Mouse (Mus musculus): Measurements from ENCODE around the gene Pdxp.

DNA sequence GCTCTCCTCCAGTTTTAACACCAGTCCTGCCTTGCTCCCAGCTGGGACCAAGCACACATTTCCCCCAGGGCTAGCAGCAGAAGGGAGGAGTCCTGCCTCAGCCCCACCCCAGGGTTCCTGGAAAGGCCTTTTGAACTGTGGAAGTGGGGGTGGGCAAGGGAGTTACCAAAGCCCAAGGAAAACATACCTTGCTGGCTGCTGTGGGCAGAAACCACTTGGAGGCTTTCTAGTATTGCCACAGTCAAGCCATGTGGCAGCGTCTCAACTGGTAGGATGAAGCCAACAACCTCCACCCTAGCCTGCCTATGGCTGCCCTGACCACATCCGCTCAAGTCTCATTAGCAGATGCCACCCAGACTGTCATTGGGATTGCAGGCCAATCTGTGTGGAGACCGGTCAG lies 17.6 kb upstream of the Pdxp start:
- no peak for TF ChIP-seq SIN3A (IDR thresholded peaks at IDR 0.05; ENCODE audit: low read length)
- TF ChIP-seq TCF12 (IDR thresholded peaks at IDR 0.05; ENCODE audit: low read depth, low read length): no peak
- no peak for TF ChIP-seq CTCF (conservative IDR thresholded peaks at IDR 0.05 in 1 of 2, IDR thresholded peaks at IDR 0.05 in 1 of 2; ENCODE audit: low read depth in 2 of 2, low read length in 2 of 2)
- no peak for TF ChIP-seq RCOR1 (conservative IDR thresholded peaks at IDR 0.05; ENCODE audit: low read depth, low read length)
- no peak for TF ChIP-seq POLR2A (IDR thresholded peaks at IDR 0.05; ENCODE audit: low read depth, low read length)
- TF ChIP-seq CHD2 (IDR thresholded peaks at IDR 0.05; ENCODE audit: low read length): no peak
- TF ChIP-seq RAD21 (IDR thresholded peaks at IDR 0.05; ENCODE audit: low read depth, low read length): no peak
- TF ChIP-seq MAFK (IDR thresholded peaks at IDR 0.05; ENCODE audit: insufficient replicate concordance, low read length): no peak
- no peak for TF ChIP-seq POLR2AphosphoS2 (IDR thresholded peaks at IDR 0.05; ENCODE audit: low read depth, low read length)
- no peak for TF ChIP-seq ZNF384 (IDR thresholded peaks at IDR 0.05; ENCODE audit: low read depth, low read length)
- TF ChIP-seq USF1 (IDR thresholded peaks at IDR 0.05; ENCODE audit: low read depth, low read length): no peak
- no peak for TF ChIP-seq MYC (IDR thresholded peaks at IDR 0.05; ENCODE audit: low read depth, low read length)
- TF ChIP-seq EP300 (IDR thresholded peaks at IDR 0.05; ENCODE audit: low read length): no peak
- TF ChIP-seq HCFC1 (IDR thresholded peaks at IDR 0.05; ENCODE audit: low read depth, low read length): no peak
